Mouse (Mus musculus) gastrocnemius, postnatal 36 days (tissue): ENCODE results near the gene Lrrc75b. TPM values are rescaled to one million over a fixed set of nuclear protein-coding genes. Genes with fewer than 3 reads are reported as not detected.
"Not testable (repeated sequence)": the region's sequence is repeated elsewhere in the genome, so short reads cannot be mapped to it uniquely, and the experiment has no call there.

Experiments
- DNase-seq, 2 experiments: peaks; one replicate each; pipeline ENCODE4 v3.0.0; 2022
- intact Hi-C: fragments of 180-260 bp; cut with DNase I; formaldehyde crosslinking; loops from one replicate; pipeline ENCODE4 v1.15.1; 2025
- total RNA-seq, 2 experiments: library from RNA; stranded (reverse); gene quantifications; 2 replicates each; pipeline ENCODE4 v1.2.3; 2021

Gene Lrrc75b
- total RNA-seq, 2 experiments from 2014 or later, result 0.20 to 0.64 TPM

DNA sequence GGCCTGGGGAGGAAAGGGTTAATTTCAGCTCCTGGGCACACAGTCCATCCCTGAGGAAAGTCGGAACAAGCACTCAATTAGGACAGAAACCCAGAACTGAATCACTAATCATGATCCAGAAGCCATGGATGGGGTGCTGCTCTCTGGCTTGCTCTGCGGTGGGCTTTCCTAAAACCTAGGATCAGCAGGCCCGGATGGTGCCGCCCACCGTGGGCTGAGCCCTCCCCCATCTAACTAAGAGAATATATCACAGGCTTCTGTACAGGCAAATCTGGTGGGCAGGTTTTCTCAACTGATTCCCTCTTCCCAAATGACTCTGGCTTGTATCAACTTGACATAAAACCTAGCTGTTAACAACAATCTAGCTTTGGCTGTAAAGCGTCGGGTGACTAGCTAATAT lies 12.2 kb downstream of the Lrrc75b start:
- intact Hi-C loops, result no loop called here
- DNase-seq, result no peak

DNA sequence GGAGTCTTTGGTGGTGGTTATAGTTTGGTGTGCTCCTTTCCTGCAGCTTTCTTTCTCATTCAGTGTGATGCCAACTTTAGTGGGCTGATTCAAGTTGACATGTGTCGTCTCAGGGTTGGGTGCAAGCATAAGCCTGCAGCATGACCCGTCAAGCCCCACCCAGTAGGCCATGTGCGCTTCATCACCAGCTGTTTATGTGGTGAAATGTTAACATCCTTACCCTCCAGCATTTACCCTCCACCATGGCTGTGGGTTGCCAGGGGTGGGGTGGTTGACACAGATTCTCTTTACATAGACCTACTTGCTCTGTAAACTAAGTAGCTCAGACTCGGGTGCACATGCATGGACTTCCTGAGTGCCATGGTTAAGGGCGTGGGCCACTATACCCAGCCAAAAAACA lies 24.0 kb downstream of the Lrrc75b start:
- DNase-seq, result no peak
- intact Hi-C loops, result no loop called here

- no peak for DNase-seq
- intact Hi-C loops, result no loop called here
These were observed 24.7 kb downstream of the Lrrc75b start for GRCm38 (mm10) chr10:75535423-75535822.

DNA sequence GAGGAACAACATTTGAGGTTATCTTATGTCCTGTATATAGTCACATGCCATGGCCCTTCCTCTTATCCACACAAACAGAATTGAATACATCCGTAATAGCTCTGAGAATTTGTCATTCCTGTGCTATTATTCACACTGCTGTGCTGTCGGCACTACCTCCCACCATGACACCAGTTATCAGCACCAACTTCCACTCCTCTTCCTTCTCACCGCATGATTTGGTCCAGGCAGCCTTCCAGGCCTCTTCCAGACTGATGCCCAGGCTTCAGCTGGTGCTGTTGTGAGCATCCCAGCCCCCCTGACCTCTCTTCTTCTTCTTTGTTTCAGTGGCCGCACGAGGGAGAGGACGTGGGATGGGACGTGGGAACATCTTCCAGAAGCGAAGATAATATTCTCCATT lies 25.2 kb downstream of the Lrrc75b start:
- no peak for DNase-seq
- intact Hi-C loops, result no loop called here

GRCm38 (mm10) chr10:75534216-75534615 lies 25.9 kb downstream of the Lrrc75b start:
- intact Hi-C loops, result no loop called here
- no peak for DNase-seq

DNA sequence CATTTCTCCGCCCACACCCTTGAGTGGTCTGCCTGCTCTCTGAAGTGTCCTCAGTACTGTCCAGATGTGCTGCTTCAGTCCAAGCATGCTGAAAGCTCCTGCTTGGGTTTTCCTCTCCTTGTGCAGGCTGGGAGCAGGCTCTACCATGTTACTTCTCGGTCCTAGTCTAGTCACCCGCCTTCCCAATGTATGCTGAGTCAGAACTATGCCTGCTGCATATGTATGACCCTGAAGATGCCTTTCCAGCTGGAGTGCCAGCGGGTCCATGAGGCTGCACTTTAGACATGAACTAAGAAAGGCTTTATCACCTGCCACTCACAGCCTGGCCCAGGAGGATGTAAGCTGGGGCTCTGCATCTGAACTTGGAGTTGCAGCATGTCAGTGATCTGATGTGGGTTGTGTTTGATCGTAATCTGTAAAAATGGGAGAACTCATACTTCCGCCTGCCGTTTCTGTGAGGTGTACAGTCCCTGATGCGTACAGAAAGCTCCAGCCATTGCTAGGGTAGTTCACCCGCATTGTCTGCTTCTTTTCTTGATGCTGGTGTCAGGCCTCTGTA lies 28.5 kb downstream of the Lrrc75b start:
- intact Hi-C loops, result no loop called here
- no peak for DNase-seq

DNA sequence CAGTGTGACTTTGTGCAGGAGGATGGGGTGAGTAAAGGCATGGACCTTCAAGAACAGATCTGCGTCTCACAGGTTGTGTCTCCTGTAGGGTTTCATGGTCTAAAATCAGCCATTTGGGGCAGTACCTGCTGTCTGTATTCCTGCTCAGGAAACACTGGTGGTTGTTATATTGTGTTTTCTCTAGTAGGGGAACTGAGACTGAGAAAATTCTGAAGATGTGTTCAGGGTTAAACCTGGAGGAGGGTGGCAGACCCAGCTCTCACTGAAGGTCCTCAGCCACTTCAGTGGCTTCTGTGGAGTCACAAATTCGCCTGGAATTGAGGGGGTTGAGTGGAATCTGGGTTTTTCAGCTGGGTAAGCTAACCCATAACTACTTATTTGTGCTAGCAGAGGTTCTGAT lies 29.8 kb downstream of the Lrrc75b start:
- intact Hi-C loops, result no loop called here
- DNase-seq, result no peak

GRCm38 (mm10) chr10:75525450-75525849 lies 34.7 kb downstream of the Lrrc75b start:
- DNase-seq, intact Hi-C loops: not testable (repeated sequence)

- no peak for DNase-seq
- intact Hi-C loops, result no loop called here
These were observed 38.5 kb downstream of the Lrrc75b start for GRCm38 (mm10) chr10:75521643-75522042.

GRCm38 (mm10) chr10:75520581-75520980 lies 39.5 kb downstream of the Lrrc75b start:
- no peak for DNase-seq
- intact Hi-C loops, result no loop called here

GRCm38 (mm10) chr10:75517758-75518143 lies 42.4 kb downstream of the Lrrc75b start, which contains the start of gene Gucd1:
Gene Gucd1 (minus strand): TSS chr10:75517972.
- intact Hi-C loops, result no loop called here
- DNase-seq, result peak; percentile 96 to 99

DNA sequence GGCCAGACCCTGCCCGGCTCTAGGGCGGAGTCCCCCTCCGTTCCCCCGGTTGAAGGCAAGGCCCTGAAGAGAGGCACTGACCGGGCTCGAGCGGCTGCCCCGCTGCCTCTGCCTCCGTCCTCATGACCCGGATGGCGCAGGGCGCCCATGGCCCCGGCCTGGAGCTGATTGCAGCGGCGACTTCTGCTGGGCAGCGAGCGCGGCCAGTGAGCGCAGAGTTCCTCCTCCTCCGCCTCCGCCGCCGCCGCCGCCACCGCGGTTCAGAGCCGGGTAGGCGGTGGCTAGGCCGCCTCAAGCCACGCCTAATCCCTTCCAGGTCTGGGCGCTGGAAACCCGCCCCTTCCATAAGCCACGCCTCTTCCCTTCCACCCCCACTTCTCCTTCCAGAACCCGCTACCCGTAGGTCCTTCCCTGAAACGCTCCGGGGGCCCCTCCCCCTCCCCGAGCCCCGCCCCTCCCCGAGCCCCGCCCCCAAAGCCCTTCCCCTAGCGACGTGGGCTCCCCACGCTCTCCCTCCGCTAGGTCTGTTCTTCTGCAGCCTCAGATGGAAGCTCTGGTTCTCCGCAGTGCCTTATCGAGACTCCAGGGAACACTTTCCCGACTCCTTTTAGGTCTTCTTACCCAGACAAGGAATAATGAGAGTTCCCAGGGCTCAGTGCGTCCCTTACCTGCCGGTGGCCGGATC lies 42.9 kb downstream of the Lrrc75b start, which contains the start of gene Snrpd3:
Gene Snrpd3, plus strand, starts transcription at position 479 of the 685 bp plus-strand sequence.
- DNase-seq, result peak; percentile 87 to 92
- intact Hi-C loops, result no loop called here

GRCm38 (mm10) chr10:75516724-75517072 lies 43.4 kb downstream of the Lrrc75b start:
- no peak for DNase-seq
- intact Hi-C loops, result no loop called here

GRCm38 (mm10) chr10:75516038-75516723 lies 43.9 kb downstream of the Lrrc75b start:
- intact Hi-C loops, result no loop called here

GRCm38 (mm10) chr10:75515216-75516037 lies 44.7 kb downstream of the Lrrc75b start:
- intact Hi-C loops, result no loop called here
- DNase-seq, result no peak

More at GRCm38 (mm10) chr10:75516038-75516723, 43.9 kb downstream of the Lrrc75b start:
- no peak for DNase-seq

- no peak for DNase-seq
- intact Hi-C loops, result no loop called here
These were observed 45.8 kb downstream of the Lrrc75b start for GRCm38 (mm10) chr10:75514361-75514760.

- intact Hi-C loops, result no loop called here
- no peak for DNase-seq
These were observed 46.6 kb downstream of the Lrrc75b start for GRCm38 (mm10) chr10:75513306-75514067.

GRCm38 (mm10) chr10:75512796-75513195 lies 47.3 kb downstream of the Lrrc75b start:
- intact Hi-C loops, result no loop called here
- no peak for DNase-seq

- intact Hi-C loops, result no loop called here
- DNase-seq, result no peak
These were observed 48.2 kb downstream of the Lrrc75b start for GRCm38 (mm10) chr10:75511897-75512296.

- no peak for DNase-seq
- intact Hi-C loops, result no loop called here
These were observed 49.1 kb downstream of the Lrrc75b start for GRCm38 (mm10) chr10:75511060-75511459.
